Mouse (Mus musculus) myocyte (in vitro differentiated cells): ENCODE results near the gene Enkd1. TPM values are rescaled to one million over a fixed set of nuclear protein-coding genes. Genes with fewer than 3 reads are reported as not detected.

Experiments
- H3K27me3 ChIP-seq: one replicate; pipeline ENCODE4 v1.6.1; 2011; ENCODE audit not compliant: control insufficient read depth, insufficient read depth, insufficient read length
- H3K36me3 ChIP-seq: one replicate; pipeline ENCODE4 v1.6.1; 2011; ENCODE audit not compliant: control insufficient read depth, insufficient read depth
- H3K4me2 ChIP-seq: one replicate; pipeline ENCODE4 v1.6.1; 2011; ENCODE audit warnings: low read depth, control low read depth
- H3K4me3 ChIP-seq: one replicate; pipeline ENCODE4 v1.5.1; 2011; ENCODE audit warnings: mild to moderate bottlenecking, control low read depth, moderate library complexity
- H3K79me2 ChIP-seq: one replicate; pipeline ENCODE4 v1.6.1; 2011; ENCODE audit not compliant: control insufficient read depth, insufficient read depth
- H3ac ChIP-seq: one replicate; pipeline ENCODE4 v1.6.1; 2011; ENCODE audit not compliant: control insufficient read depth, insufficient read length
- CEBPB ChIP-seq: IDR thresholded peaks from 2 replicates; pipeline ENCODE4 v1.6.1; 2011; ENCODE audit warnings: mild to moderate bottlenecking, moderate library complexity; ENCODE audit not compliant: poor library complexity, insufficient read depth, severe bottlenecking
- E2F4 ChIP-seq: IDR thresholded peaks from one replicate; pipeline ENCODE4 v1.6.1; 2011; ENCODE audit warnings: mild to moderate bottlenecking, control low read depth, moderate library complexity; ENCODE audit not compliant: insufficient read depth
- MAX ChIP-seq: IDR thresholded peaks from one replicate; pipeline ENCODE4 v1.6.1; 2011; ENCODE audit warnings: low read depth, mild to moderate bottlenecking, control low read depth
- MYOD1 ChIP-seq, 3 experiments: IDR thresholded peaks; one replicate each; pipeline ENCODE4 v1.6.1; 2011; ENCODE audit warnings: control low read depth in 2 of 3, low read depth in 2 of 3, mild to moderate bottlenecking in 2 of 3, moderate library complexity in 1 of 3; ENCODE audit not compliant: insufficient read length in 2 of 3, control insufficient read depth in 1 of 3
- MYOG ChIP-seq, 3 experiments: IDR thresholded peaks; one replicate each; pipeline ENCODE4 v1.6.1; 2011; ENCODE audit warnings: control low read depth in 2 of 3, low read depth in 2 of 3, mild to moderate bottlenecking in 2 of 3; ENCODE audit not compliant: insufficient read length in 2 of 3, control insufficient read depth in 1 of 3, insufficient read depth in 1 of 3
- POLR2A ChIP-seq: IDR thresholded peaks from one replicate; pipeline ENCODE4 v1.6.1; 2011; ENCODE audit warnings: low read depth, mild to moderate bottlenecking, control low read depth, moderate library complexity; ENCODE audit not compliant: insufficient read length
- POLR2AphosphoS2 ChIP-seq: IDR thresholded peaks from one replicate; pipeline ENCODE4 v1.6.1; 2011; ENCODE audit warnings: low read depth, control low read depth; ENCODE audit not compliant: insufficient read length
- REST ChIP-seq: IDR thresholded peaks from one replicate; pipeline ENCODE4 v1.6.1; 2011; ENCODE audit warnings: mild to moderate bottlenecking, control low read depth, moderate library complexity; ENCODE audit not compliant: insufficient read depth, insufficient read length
- SRF ChIP-seq: IDR thresholded peaks from one replicate; pipeline ENCODE4 v1.6.1; 2011; ENCODE audit warnings: low read depth; ENCODE audit not compliant: control insufficient read depth, insufficient read length
- TCF12 ChIP-seq: IDR thresholded peaks from one replicate; pipeline ENCODE4 v1.6.1; 2011; ENCODE audit warnings: mild to moderate bottlenecking, control low read depth; ENCODE audit not compliant: poor library complexity, insufficient read depth, severe bottlenecking
- TCF3 ChIP-seq: IDR thresholded peaks from one replicate; pipeline ENCODE4 v1.6.1; 2011; ENCODE audit warnings: low read depth, control low read depth; ENCODE audit not compliant: insufficient read length
- USF1 ChIP-seq: IDR thresholded peaks from one replicate; pipeline ENCODE4 v1.6.1; 2011; ENCODE audit warnings: low read depth, mild to moderate bottlenecking, control low read depth, moderate library complexity
- polyA plus RNA-seq: library from polyadenylated mRNA; unstranded; fragments of >200 nt; fragmentation: generic; extraction: Trizol; gene quantifications from one replicate; pipeline ENCODE4 v1.2.1, GENCODE M21; 2012; ENCODE audit warnings: missing spikeins

Enkd1 gene
- polyA plus RNA-seq, 1 experiment, result 21.6 TPM

DNA sequence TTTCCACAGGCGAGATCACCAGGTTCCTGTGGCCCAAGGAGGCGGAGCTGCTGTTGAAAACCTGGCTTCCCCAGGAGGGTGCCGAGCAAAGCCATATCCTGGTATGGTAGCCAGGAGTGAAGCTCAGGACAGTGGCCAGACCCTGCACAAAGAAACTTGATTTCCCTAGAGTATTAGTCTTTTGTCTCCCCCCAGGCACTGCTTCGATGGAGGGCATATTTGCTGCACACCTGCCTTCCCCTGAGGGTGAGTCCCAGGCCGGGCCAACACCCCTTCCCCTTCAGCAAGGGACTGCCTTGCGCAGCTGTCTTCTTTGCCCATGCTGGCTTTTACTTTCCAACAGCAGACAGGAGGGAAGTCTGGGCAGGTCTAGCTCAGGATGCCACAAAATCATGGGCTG lies 21.5 kb downstream of the Enkd1 start:
- no peak overlapping the region for H3ac ChIP-seq
- no peak overlapping the region for H3K4me2 ChIP-seq
- peaks cover 7% of the 10 kb centered on the region for H3K36me3 ChIP-seq
- no peak overlapping the region for H3K4me3 ChIP-seq
- TF ChIP-seq TCF3 (no peak), MYOD1 (IDR thresholded peaks at IDR 0.05; ENCODE audit: control insufficient read depth in 1 of 3, insufficient read length in 2 of 3, low read depth in 2 of 3) (no peak), CEBPB (no peak), SRF (no peak), MYOG (IDR thresholded peaks at IDR 0.05; ENCODE audit: control insufficient read depth in 1 of 3, insufficient read depth in 1 of 3, insufficient read length in 2 of 3, low read depth in 2 of 3) (no peak), USF1 (no peak), REST (no peak), POLR2AphosphoS2 (no peak), TCF12 (no peak), E2F4 (no peak), MAX (no peak)
- no peaks in the 10 kb centered on the region for H3K79me2 ChIP-seq
- no peaks in the 10 kb centered on the region for H3K27me3 ChIP-seq

- no peak within 1 kb of the TSS for H3K4me2 ChIP-seq
- H3K36me3 ChIP-seq, result peaks cover 10% of the 10 kb centered on the region
- no peak for TF ChIP-seq MYOG (IDR thresholded peaks at IDR 0.05; ENCODE audit: control insufficient read depth in 1 of 3, insufficient read depth in 1 of 3, insufficient read length in 2 of 3, low read depth in 2 of 3)
- TF ChIP-seq POLR2AphosphoS2, result no peak
- TF ChIP-seq E2F4, result no peak
- no peak for TF ChIP-seq SRF
- TF ChIP-seq MAX, result no peak
- H3K79me2 ChIP-seq, result no peaks in the 10 kb centered on the region
- H3K4me3 ChIP-seq, result no peak within 1 kb of the TSS
- no peak within 1 kb of the TSS for H3ac ChIP-seq
- H3K27me3 ChIP-seq, result no peaks in the 10 kb centered on the region
Observed at GRCm38 (mm10) chr8:105685796-105686308, 22.2 kb downstream of the Enkd1 start, which contains the start of gene Carmil2. Carmil2 (plus strand) TSS chr8:105686274.

DNA sequence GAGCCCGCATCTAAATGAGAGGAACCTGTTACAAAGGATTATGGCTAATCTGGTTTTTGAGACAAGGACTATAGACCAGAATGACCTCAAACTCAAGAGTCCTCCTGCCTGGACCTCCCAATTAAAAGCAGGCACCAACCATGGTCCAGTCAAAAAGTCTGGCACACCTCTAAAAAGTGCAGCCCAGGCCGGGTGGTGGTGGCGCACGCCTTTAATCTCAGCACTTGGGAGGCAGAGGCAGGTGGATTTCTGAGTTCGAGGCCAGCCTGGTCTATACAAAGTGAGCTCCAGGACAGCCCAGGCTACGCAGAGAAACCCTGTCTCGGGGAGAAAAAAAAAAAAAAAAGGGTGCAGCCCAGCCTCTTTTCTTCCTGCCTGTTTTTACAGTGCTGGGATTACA lies 22.7 kb downstream of the Enkd1 start:
- TF ChIP-seq SRF (no peak), POLR2A (no peak), MAX (no peak), MYOG (IDR thresholded peaks at IDR 0.05; ENCODE audit: control insufficient read depth in 1 of 3, insufficient read depth in 1 of 3, insufficient read length in 2 of 3, low read depth in 2 of 3) (no peak), MYOD1 (IDR thresholded peaks at IDR 0.05; ENCODE audit: control insufficient read depth in 1 of 3, insufficient read length in 2 of 3, low read depth in 2 of 3) (no peak), USF1 (no peak), TCF12 (no peak), TCF3 (no peak), REST (no peak), CEBPB (no peak), POLR2AphosphoS2 (no peak), E2F4 (no peak)
- H3K36me3 ChIP-seq, result peaks cover 16% of the 10 kb centered on the region
- no peak overlapping the region for H3K4me3 ChIP-seq
- no peak overlapping the region for H3K4me2 ChIP-seq
- H3ac ChIP-seq, result no peak overlapping the region
- no peaks in the 10 kb centered on the region for H3K79me2 ChIP-seq
- no peaks in the 10 kb centered on the region for H3K27me3 ChIP-seq

- H3K79me2 ChIP-seq, result no peaks in the 10 kb centered on the region
- TF ChIP-seq TCF3 (no peak), REST (no peak), MAX (no peak), MYOG (IDR thresholded peaks at IDR 0.05; ENCODE audit: control insufficient read depth in 1 of 3, insufficient read depth in 1 of 3, insufficient read length in 2 of 3, low read depth in 2 of 3) (no peak), MYOD1 (IDR thresholded peaks at IDR 0.05; ENCODE audit: control insufficient read depth in 1 of 3, insufficient read length in 2 of 3, low read depth in 2 of 3) (no peak), CEBPB (no peak), SRF (no peak), POLR2A (no peak), USF1 (no peak), TCF12 (no peak), E2F4 (no peak), POLR2AphosphoS2 (no peak)
- H3K36me3 ChIP-seq, result peaks cover 37% of the 10 kb centered on the region
- H3K27me3 ChIP-seq, result no peaks in the 10 kb centered on the region
- no peak overlapping the region for H3ac ChIP-seq
- no peak overlapping the region for H3K4me2 ChIP-seq
- no peak overlapping the region for H3K4me3 ChIP-seq
Observed at GRCm38 (mm10) chr8:105677891-105678290, 30.1 kb downstream of the Enkd1 start.

DNA sequence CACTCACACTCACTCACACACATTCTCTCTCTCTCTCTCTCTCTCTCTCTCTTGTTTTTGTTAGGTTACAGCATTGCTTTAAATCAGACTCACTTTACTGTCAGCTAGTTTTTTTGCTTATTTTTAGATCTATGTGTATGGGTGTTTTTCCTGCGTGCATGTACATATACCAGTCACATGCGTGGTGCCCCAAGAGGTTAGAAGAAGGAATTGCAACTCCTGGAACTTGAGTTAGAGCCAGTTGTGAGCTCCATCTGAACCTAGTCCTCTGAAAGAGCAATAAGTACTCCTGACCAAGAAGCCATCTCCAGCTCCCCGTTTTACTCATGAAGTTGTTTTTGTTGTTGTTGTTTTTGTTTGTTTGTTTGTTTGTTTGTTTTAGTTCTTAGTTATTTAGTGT lies 46.8 kb downstream of the Enkd1 start:
- no peak overlapping the region for H3K4me2 ChIP-seq
- H3K27me3 ChIP-seq, result no peaks in the 10 kb centered on the region
- peaks cover 62% of the 10 kb centered on the region for H3K79me2 ChIP-seq
- no peak for TF ChIP-seq TCF12
- TF ChIP-seq SRF, result no peak
- TF ChIP-seq E2F4, result no peak
- no peak for TF ChIP-seq USF1
- H3ac ChIP-seq, result no peak overlapping the region
- H3K36me3 ChIP-seq, result peaks cover 23% of the 10 kb centered on the region
- H3K4me3 ChIP-seq, result no peak overlapping the region
